Mouse (Mus musculus): ENCODE measurements around the gene St6gal1.

DNA sequence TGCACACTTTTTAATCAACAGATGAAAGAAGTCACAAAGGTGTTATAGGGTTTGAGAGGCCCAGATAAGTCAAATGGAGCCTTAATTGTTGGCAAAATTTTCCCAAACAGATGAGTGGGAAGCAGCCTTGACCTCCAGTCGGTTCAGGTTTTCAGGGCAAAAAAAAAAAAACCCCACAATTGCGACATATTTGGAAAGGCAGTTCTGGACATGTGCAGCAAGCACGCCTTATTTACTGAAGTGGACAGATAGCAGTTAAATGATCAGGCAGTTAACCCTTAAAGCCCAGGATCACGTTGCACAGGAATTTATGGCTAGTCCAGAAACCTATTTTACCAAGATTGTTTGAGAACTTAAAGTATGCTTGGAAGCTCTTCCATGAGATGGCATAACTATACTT lies 112.8 kb downstream of the St6gal1 start:
- TF ChIP-seq CTCF (IDR thresholded peaks at IDR 0.05; ENCODE audit: insufficient read depth, low read length), result no peak
- no peak for TF ChIP-seq POLR2A (IDR thresholded peaks at IDR 0.05; ENCODE audit: borderline replicate concordance, extremely low read depth, low read depth, low read length)
